Mouse (Mus musculus) embryonic stem cell, embryonic (primary cell): Measurements from ENCODE around the gene Tpst1.

Experiments
- CTCF ChIA-PET, 4 experiments: fragments of 300-600 bp in 2 of 4; fragments of 350-600 bp in 2 of 4; sonication (Branson Sonifier 250); formaldehyde crosslinking; loops; one replicate each; lab custom pipeline; 2022; ENCODE audit warnings: inconsistent platforms in 2 of 4; lab: Charles Lee
- POLR2A ChIA-PET, 4 experiments: fragments of 300-600 bp in 2 of 4; fragments of 350-600 bp in 2 of 4; sonication (Branson Sonifier 250); formaldehyde crosslinking; loops; one replicate each; lab custom pipeline; 2022; ENCODE audit warnings: antibody characterized with exemption in 4 of 4, inconsistent platforms in 1 of 4; lab: Charles Lee

Gene Tpst1

DNA sequence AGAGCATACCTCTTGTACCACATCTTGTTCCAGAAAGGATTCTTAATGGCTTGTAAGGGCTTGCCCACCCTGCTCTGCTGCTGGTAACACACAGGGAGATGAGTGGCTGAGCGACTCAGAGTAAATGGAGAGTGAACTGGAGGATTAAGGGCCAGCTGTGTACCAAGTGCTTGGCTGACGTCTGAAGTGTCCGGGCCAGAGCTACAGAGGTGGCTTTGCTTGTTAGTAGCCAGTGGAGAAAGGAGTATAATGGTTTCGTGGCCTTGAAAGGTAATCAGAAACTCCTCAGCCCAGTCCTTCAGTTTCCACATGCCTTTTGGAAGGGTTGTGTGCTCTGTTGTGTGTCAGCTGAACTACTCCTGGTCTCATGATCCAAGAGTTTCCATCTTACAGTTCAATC lies 104.7 kb downstream of the Tpst1 start:
- CTCF ChIA-PET: interaction anchor here in 2 of 4 experiments (0.6 to 1.2 kb wide), 3 partner anchors 12 to 119 kb away, joined by 3 read pairs; no protein-coding TSS in a partner anchor
- POLR2A ChIA-PET: interaction anchor here in 3 of 4 experiments (0.7 to 40.2 kb wide), 7 partner anchors 9 to 35 kb away, joined by 3 to 781 read pairs (median 3); partner anchors contain the start of gene Tmem248 (in 1 of the 3)

DNA sequence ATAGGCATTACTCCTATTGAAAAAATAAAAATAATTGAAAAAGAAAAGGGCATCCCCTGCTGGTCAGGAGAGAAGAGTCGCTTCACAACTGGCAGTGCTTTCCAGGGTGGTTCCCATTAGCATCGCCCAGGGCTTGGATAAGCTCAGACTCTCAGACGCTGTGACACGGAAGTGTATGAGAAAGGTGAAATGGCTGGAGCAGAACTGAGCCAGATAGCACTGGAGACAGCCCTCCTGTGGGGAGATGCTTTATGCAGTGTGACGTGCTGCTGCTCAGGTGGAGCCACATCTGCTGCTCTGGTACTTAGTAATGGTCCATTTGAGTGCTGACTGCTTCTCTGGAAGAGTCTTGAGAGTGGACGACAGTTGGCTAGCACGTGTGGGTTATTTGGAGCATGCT lies 107.2 kb downstream of the Tpst1 start:
- ChIA-PET CTCF (interaction anchor here (0.6 to 1.5 kb wide), 8 partner anchors 9 to 171 kb away, joined by 3 to 5 read pairs (median 3); no protein-coding TSS in a partner anchor), POLR2A (interaction anchor here in 3 of 4 experiments (0.6 to 40.2 kb wide), 23 partner anchors 8 to 262 kb away, joined by 3 to 781 read pairs (median 5); partner anchors contain the start of genes Rabgef1 (in 2 of the 3), Sbds (in 2 of the 3), Tyw1 (in 2 of the 3) and Tmem248 (in 1 of the 3))

DNA sequence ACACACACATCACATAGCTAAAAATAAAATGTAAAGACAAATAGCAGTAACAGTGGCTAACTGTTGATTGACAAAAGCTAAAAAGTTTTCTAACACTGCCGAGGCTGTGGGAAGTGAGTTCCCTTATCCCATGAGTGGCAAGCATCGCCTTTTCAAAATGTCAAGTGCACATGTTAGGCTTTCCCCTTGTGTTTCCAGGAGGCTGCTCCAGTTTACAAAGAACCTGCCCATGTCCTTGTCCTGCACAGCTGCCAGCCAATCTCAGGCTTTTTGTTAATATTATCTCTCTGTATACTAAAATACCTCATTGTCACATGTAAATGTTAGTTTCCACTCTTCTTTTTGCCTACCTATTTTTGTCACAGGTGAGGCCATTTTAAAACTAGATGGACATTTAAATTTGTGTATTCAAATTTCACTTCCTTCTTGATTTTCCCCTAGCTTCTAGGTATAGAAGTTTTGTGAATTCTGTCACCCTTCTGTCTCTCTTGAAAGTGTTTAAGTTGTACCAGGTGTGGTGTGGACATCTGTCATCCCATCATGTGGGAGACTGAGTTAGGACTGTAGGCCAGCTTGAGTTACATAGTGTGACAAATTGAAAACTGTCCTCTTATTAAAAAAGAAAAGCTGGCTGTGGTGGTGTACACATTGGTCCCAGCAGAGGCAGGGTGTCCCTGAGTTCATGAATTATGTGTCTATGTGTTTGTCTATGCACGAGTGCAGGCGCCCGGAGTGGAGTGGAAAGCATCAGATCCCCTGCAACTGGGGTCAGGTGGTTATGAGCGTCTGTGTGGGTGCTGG lies 108.8 kb downstream of the Tpst1 start:
- ChIA-PET CTCF (interaction anchor here in 1 of 4 experiments (0.7 kb wide), 1 partner anchor 171 kb away, joined by 6 read pairs; no protein-coding TSS in a partner anchor), POLR2A (interaction anchor here (0.6 to 40.2 kb wide), 12 partner anchors 7 to 184 kb away, joined by 3 to 781 read pairs (median 8); partner anchors contain the start of genes Rabgef1 (in 1 of the 4), Sbds (in 1 of the 4), Tmem248 (in 1 of the 4) and Tyw1 (in 1 of the 4))

DNA sequence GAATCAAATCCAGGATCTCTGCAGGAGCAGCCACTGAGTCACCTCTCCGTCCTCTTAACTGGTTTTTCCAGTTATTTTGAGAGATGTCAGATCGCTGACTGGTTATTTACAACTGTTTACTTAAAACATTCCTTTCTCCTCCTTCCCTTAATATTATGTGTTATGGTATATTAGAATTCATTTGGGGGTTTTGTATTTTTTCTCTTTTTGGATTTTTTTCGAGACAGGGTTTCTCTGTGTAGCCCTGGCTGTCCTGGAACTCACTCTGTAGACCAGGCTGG lies 109.4 kb downstream of the Tpst1 start:
- CTCF ChIA-PET: no interaction called here
- POLR2A ChIA-PET: interaction anchor here in 1 of 4 experiments (1.5 to 40.2 kb wide), 3 partner anchors 10 to 30 kb away, joined by 6 to 781 read pairs (median 29); partner anchors contain the start of genes Rabgef1 and Tmem248

DNA sequence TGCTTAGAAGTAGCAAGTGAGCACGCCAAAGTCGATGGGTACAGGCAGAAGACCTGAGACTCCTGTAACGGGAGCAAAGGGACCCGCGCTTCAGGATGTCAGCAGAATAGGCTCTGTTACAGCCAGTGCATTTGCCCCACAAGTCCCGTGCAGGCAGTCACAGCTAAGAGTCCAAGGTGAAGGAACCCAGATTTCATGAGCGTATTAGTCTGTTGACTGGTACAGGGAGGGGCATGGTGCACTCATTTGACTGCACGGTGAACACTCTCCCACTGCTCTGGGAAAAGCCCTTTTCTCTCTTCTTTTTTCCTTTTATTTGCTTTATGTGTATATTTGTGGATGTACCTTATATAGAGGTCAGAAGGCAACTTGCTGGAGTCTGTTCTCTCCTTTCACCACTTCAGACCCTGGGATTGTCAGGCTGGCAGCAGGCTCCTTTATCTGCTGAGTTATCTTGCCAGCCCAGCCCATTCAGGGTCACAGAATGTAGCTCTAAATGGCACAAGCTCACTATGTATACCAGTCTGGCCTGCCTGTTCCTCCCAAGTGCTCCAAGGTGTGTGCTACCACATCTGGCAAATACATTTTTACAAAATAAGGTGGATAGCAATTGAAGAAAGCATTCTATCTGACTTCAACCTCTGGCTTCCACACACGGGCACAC lies 111.2 kb downstream of the Tpst1 start:
- CTCF ChIA-PET: interaction anchor here in 2 of 4 experiments (0.7 to 0.8 kb wide), 2 partner anchors 31 to 98 kb away, joined by 3 to 7 read pairs; no protein-coding TSS in a partner anchor
- POLR2A ChIA-PET: interaction anchor here in 2 of 4 experiments (0.6 to 40.2 kb wide), 8 partner anchors 9 to 72 kb away, joined by 3 to 781 read pairs (median 4); partner anchors contain the start of genes Rabgef1 (in 1 of the 2) and Tmem248 (in 1 of the 2)

DNA sequence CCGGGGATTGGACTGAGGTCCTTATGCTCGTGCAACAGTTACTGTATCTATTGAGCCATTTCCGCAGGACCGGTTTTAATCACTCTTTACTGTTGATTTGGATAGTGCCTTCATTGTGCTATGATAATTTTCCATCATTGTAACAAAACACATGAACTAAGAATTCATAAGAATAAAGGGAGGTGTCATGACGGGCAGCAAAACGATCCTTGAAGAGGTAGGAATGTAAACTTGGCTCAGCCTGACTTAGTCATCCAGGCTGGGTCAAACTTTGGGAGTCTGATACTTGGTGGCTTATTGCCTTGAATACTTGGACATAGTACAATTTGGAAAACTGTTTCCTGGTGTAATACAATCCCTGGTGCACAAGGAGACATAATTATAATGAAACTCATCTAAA lies 112.2 kb downstream of the Tpst1 start:
- CTCF ChIA-PET: no interaction called here
- POLR2A ChIA-PET: interaction anchor here in 1 of 4 experiments (1.6 to 40.2 kb wide), 4 partner anchors 9 to 71 kb away, joined by 4 to 781 read pairs (median 10); partner anchors contain the start of genes Rabgef1 and Tmem248
